Mouse (Mus musculus) urinary bladder, postnatal 25 days (tissue): ENCODE measurements around the gene Cotl1.

Experiments
- DNase-seq: peaks from one replicate; pipeline ENCODE4 v3.0.0; 2022; ENCODE audit warnings: low spot score

Cotl1 gene

GRCm38 (mm10) chr8:119816219-119816618 lies 24.1 kb downstream of the Cotl1 start:
- no peak for DNase-seq

DNA sequence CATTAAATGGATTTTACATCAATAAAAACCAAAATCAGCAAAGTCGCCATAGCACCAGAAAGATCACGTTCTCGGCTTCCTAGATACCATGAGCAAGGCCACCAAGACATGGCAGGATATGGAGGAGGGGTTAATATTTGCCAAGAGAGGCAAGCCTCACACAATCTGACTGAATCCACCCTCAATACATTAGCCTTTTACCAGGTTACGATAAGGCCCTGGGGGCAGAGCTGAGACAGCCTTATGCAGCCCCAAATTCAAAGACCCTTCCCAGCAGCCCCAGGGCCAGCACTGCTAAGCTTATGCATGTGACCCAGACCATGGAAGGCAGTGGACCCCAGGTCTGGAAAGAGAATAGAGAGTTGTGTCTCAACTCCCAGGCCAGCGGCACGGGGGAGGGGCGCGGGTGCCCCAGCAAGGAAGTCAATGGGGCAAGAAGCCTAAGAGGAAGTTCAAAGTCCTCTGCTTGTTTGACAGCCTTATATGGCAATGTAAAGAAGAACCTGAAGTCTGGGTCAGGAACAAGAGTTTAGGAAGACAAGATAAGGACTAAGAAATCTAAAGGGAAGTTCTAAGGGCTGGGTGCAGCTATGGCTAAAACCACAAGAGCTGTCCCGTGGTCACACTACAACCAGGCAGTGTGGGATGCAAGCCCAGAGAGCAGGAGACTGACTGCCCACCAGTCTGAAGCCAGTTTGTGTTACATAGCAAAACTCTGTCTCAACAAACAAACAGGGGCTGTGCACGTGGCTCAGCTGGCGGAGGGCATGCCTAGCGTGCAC lies 27.5 kb downstream of the Cotl1 start:
- no peak for DNase-seq

DNA sequence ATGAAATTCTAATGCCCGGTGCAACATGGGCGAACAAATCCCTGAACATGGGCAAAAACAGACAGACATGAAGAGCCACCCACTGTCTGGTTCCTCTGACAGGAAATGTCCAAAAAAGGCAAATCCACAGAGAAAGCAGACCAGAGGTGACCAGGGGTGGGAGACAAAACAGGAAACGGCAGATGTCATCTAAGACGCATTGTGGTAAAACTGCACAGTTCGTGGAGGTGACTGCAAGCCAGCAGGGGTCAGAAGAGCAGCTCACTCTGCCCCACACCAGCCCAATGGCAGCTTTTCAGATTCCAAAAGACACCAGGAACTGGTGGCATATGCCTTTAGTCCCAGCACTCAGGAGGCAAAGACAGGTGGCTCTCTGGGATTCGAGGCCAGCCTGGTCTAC lies 28.4 kb downstream of the Cotl1 start:
- no peak for DNase-seq

DNA sequence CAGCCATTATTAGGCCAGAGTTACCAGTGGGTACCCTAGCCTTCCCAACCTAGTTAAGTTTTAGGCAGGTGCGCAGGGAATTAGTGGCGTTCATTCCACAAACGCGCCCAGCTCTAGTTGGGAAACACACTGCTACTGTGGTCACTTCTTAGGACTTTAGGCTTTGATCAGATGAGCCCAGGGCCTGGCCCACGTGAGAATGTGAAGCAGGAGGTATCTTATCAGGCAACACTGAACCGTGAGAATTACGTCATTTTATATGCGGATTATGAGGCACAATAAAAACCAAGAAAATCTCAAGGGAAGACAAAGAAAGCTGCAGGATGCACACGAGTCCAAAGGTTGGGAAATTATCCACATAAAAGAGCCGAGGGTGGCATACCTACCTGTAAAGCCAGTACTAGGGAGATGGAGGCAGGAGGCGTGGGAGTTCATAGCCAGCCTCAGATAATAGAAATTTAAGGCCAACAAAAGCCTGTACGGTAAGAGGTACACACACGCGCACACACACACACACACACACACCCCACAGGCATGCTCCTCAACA lies 29.3 kb downstream of the Cotl1 start:
- DNase-seq = no peak

- no peak for DNase-seq
Observed at GRCm38 (mm10) chr8:119810127-119810868, 30.0 kb downstream of the Cotl1 start.

DNA sequence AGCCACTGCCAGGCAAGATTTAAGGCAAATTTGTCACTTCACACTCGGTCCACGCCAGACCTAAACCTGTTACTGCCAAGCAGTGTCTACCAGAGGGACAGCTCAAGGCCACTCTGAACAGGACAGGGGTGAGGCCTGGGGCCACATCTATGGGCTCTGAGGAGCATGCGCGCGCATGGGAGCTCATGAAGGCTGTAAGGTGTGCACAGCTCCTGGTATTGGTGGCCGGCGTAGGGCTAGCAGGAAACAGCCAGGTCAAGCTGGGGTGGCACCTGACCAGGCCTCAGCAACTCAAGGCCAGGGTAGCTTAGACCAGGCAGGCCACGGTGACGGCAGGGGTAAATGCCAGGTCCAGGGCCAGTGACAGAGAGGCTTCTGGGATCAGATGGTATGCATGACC lies 30.7 kb downstream of the Cotl1 start:
- DNase-seq = no peak

DNA sequence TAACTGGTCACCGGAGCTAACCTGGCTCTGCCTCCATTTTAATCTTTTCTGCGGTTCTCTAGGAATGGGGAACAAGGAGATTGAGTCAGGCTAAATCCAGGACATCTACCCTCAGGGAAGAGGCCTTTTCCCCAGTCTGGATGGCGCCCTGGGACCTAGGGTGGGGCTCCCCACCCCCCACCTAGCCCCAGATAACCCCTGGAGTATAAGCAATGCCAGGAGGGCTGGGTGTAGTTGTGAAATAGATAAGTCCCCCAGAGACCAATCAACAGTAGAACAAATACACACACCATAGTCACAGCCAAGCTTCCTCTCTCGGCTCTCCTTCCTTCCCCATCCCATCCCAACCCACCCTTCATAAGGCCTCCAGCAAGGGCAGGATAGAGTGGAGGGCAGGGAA lies 32.7 kb downstream of the Cotl1 start:
- DNase-seq = no peak

GRCm38 (mm10) chr8:119806422-119807263 lies 33.7 kb downstream of the Cotl1 start:
- DNase-seq = no peak

GRCm38 (mm10) chr8:119805275-119805674 lies 35.1 kb downstream of the Cotl1 start:
- no peak for DNase-seq

DNA sequence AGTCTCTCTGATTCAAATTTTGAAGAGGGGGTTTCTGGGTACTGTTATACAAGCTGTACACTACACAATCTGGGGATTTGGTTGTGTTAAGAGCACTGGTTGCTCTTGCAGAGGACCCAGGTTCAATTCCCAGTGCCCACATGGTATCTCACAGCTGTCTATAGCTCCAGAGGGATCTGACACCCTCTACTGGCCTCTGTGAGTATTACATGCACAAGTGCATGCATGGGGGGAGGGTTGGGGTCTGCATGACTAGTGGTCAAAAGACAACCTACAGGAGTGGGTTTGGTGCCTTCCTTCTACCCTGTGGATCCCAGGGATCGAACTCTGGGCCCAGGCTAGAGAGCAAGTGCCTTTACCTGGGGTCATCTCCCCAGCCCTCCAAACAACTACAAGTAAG lies 37.8 kb downstream of the Cotl1 start:
- no peak for DNase-seq

DNA sequence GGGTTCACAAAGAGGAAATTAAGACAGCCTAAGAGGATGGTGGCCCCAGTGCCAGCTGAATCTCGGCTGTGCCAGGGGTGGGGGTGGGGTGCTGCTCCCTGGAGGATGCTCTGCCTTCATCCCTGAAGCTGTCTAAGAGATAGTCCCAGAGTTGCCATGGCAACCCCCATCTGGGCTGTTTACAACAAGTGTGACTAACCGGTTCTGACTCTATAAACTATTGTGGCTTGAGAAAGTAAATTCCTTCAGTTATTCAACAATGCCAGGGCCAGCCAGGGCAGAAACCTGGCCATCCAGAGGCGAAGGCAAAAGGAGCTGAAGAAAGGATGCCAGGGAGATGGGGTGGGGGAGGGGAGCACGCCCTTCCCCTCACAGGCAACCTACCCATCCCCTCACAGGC lies 39.2 kb downstream of the Cotl1 start:
- no peak for DNase-seq

DNA sequence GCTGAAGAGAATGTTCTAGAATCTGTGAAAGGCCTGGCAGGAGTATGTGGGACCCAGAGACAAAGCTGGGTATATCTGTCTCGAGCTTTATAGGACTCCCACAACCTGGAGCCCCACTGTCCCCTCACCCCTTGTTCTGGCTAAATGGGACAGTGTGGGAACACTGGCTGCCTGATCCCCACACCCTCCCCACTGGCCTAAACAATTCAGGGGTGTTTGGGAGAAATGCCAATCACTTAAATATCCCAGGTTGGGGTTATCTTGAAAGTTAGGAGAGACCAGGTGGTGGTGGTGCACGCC lies 41.4 kb downstream of the Cotl1 start:
- no peak for DNase-seq

DNA sequence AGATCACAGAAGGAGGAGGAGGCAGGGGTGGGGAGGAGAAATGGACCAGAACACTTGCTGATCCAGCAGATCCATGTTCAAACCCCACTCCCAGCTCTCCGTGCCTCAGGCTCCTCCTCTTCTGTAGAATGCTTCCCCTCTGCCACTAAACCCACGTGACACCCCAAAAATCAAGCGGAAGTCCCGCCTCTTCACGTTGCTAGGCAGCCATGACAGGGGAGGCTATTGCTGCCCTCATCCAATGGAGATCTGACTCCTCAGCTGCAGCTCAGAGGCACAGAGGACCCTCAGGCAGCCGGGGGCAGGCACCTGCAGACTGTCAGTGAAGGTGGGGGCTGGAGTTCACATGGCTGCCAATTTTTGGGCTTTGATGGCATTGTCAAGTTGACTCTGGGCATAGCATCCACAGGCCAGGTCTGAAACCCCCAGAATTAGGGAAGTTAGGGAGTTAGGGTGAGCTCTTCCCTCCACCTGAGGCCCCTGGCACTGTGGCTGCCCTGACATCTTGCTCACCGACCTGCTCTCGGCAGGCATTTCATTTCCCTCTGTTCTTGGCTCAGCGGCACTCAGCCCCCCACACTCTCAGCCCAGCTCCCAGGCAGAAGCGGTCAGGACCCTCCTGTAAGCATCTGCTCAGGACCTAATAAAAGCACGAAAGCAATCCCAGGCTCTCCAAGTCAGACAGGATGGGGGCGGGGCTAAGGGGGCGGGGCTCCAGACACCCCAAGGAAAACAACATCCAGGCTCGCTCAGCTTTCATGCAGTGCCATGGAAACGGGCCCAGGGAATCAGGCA lies 42.0 kb downstream of the Cotl1 start:
- no peak for DNase-seq

DNA sequence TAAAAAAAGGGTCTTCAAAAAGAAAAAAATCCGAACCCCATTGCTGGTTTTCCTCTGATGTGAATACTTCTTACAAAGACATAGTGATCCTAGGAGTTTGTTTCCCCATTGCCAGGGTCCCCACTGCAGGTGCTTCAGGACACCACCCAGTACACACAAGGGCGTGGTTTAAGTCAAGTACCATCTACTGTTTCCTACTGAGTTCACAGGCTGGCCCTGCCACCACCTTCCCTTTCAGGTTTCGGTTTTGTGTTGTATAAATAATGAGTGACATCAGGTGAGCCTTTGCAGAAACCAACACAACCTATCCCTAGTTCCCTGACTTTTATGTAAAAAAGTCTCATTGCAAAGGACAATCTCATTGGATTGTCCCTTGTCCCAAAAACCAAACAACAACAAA lies 44.7 kb downstream of the Cotl1 start:
- DNase-seq = no peak

DNA sequence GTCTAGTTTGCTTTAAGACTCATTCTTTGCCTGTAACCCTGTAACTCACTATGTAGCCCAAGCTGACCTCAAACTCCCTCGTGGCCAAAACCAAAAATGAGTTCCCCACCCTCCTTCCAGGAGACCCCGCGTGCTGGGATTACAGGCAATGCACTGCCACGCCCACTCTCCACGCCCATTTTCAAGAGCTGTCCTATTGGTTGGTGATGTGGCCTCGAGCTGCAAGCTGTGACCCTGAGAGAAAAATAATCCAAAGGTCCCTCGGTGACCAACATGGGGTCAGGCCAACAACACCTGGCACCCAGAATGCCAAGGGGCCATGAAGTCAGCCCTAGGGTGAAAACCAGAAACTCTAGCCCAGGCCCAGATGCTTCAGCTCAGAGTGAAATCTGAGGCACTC lies 45.7 kb downstream of the Cotl1 start:
- no peak for DNase-seq

- no peak for DNase-seq
Observed at GRCm38 (mm10) chr8:119791804-119792704, 48.3 kb downstream of the Cotl1 start.

GRCm38 (mm10) chr8:119789581-119789980 lies 50.8 kb downstream of the Cotl1 start:
- DNase-seq = no peak

DNA sequence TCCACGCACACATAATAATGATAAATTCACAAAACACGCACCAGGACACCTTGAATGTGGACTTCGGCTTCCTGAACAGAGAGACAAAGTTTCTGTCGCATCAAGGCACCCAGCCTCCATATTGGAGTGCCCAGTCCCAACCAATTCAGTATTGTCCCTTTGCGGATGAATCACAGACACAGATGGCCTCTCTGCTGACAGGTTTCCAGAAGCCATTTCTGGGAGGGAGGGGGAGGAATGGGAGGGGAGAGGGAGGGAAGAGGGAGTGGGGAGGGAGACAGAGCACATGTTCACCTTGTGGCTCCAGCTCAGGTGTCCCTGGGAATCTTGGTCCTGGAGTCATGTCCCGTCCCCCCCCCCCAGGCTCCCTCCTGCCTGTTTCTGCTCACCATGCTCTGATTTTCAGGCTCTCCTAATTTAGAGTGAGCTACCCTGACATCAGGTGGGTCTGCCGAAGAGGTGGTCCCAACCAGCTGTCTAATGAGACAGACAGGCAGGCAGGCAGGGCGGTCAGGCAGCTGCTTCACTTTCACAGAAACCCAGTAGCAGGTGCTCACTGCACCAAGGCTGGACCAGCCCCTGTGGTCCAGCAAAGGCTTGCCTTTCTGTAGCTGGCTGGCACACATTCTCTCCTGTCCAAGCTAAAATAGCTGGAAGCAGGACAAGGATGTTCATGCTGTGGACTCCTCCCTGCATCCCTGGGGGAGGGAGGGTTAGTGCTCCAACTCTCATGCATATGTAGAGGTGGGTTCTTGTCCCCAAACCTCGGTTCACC lies 51.5 kb downstream of the Cotl1 start:
- no peak for DNase-seq

DNA sequence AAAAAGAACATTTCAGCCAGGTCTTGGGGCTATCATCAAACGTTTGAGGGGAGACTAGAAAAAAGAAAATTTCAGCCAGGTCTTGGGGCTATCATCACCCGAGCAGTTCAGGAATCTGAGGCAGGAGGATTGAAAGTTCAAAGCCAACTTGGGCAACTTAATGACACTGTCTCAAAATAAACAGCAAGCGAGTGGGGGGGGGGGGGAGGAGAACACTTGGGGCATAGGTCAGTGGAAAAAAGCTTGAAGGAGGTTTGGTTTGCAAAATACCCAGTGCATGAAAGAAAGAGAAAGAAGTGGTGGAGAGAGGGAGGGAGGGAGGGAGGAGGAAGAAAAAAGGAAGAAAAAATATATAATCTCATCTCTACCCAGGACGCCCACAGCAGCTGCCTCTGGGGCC lies 53.0 kb downstream of the Cotl1 start:
- DNase-seq = no peak

GRCm38 (mm10) chr8:119786871-119787270 lies 53.5 kb downstream of the Cotl1 start:
- DNase-seq = no peak
